Mouse (Mus musculus): Measurements from ENCODE around the gene Ap3m1. TPM values are rescaled to one million over a fixed set of nuclear protein-coding genes. Genes with fewer than 3 reads are reported as not detected.

Gene Ap3m1
- polyA plus RNA-seq (2017; shearing (Covaris generic)) = 86.5 TPM

DNA sequence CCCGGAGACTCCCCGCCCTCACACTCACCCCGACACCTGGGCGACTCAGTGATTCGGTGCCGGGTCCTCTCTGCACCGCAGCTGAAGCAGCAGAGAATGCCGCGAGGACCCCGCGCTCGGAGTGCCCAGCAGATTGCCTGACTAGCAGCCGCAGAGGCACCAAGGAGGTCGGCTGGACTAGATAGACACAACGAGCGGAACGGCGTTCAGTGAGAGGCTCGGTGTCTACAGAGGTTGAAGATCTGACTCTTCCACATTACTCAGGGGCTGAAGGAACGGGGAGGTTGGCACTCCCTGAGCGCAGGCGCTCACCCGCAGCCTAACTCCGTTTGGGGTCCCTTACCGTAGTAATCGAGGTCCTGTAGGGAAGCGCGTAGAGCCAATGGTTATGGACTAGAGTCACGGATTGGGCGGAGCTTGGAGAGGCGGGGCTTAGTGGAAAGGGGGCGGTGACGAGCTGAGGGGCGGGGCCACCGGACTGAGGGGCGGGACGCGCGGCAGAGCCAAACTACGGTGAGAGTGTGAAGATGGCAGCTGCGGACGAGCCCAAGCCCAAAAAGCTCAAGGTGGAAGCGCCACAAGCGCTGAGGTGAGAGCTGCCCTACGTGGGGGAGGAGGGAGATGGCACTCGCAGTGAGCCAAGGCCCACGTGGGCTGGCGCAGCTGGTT lies at the start of gene Ap3m1, which contains the start of gene Adk:
TSS of gene Ap3m1 (minus strand) at position 397 of the 669 bp plus-strand sequence.
TSS of gene Adk (plus strand) at position 463 of the 669 bp plus-strand sequence.

Other genes starting within 250 kb of the Ap3m1 start
- not detected for gene Plau, start 215.8 kb downstream of the Ap3m1 start, polyA plus RNA-seq (2017; shearing (Covaris generic))
- 2.7 TPM for gene Vcl, start 123.1 kb downstream of the Ap3m1 start, polyA plus RNA-seq (2017; shearing (Covaris generic))
- 118 TPM for gene Adk, start 66 bp upstream of the Ap3m1 start, polyA plus RNA-seq (2017; shearing (Covaris generic))